Mouse (Mus musculus): ENCODE data around the gene Efemp2.
A peak's percentile ranks its signal among the peaks of the same experiment; 100 is the strongest.

Gene Efemp2

GRCm38 (mm10) chr19:5451766-5452165 is 22.0 kb upstream of the Efemp2 start:
- peak; percentile 86 for DNase-seq (ENCODE audit: low read depth, low spot score)

GRCm38 (mm10) chr19:5455037-5455436 is 18.7 kb upstream of the Efemp2 start:
- DNase-seq (ENCODE audit: low read depth, low spot score), result no peak

- DNase-seq (ENCODE audit: low read depth, low spot score), result no peak
Measured at GRCm38 (mm10) chr19:5455568-5455967, 18.2 kb upstream of the Efemp2 start.

GRCm38 (mm10) chr19:5456241-5456921 is 17.4 kb upstream of the Efemp2 start:
- DNase-seq (ENCODE audit: low read depth, low spot score), result peak; percentile 56

GRCm38 (mm10) chr19:5456922-5457745 is 16.6 kb upstream of the Efemp2 start:
- DNase-seq (ENCODE audit: low read depth, low spot score), result peak; percentile 97

GRCm38 (mm10) chr19:5457746-5458442 is 15.9 kb upstream of the Efemp2 start, which contains the start of gene Ccdc85b:
TSS of gene Ccdc85b (minus strand) at chr19:5457894.
- no peak for DNase-seq (ENCODE audit: low read depth, low spot score)

- DNase-seq (ENCODE audit: low read depth, low spot score), result peak; percentile 80
Measured at GRCm38 (mm10) chr19:5459019-5459418, 14.7 kb upstream of the Efemp2 start.

GRCm38 (mm10) chr19:5459896-5460295 is 13.9 kb upstream of the Efemp2 start:
- peak; percentile 43 for DNase-seq (ENCODE audit: low read depth, low spot score)

- peak; percentile 94 for DNase-seq (ENCODE audit: low read depth, low spot score)
Measured at GRCm38 (mm10) chr19:5460465-5460911, 13.3 kb upstream of the Efemp2 start, which contains the start of gene Fibp. TSS of gene Fibp (plus strand) at chr19:5460615.

- no peak for DNase-seq (ENCODE audit: low read depth, low spot score)
Measured at GRCm38 (mm10) chr19:5461411-5461810, 12.3 kb upstream of the Efemp2 start.

- no peak for DNase-seq (ENCODE audit: low read depth, low spot score)
Measured at GRCm38 (mm10) chr19:5463212-5463611, 10.5 kb upstream of the Efemp2 start.

- DNase-seq (ENCODE audit: low read depth, low spot score), result peak; percentile 59
Measured at GRCm38 (mm10) chr19:5463791-5464562, 9.8 kb upstream of the Efemp2 start.

- no peak for DNase-seq (ENCODE audit: low read depth, low spot score)
Measured at GRCm38 (mm10) chr19:5465037-5465436, 8.7 kb upstream of the Efemp2 start.

- peak; percentile 84 for DNase-seq (ENCODE audit: low read depth, low spot score)
Measured at GRCm38 (mm10) chr19:5466916-5467500, 6.7 kb upstream of the Efemp2 start.

- DNase-seq (ENCODE audit: low read depth, low spot score), result no peak
Measured at GRCm38 (mm10) chr19:5468374-5468773, 5.4 kb upstream of the Efemp2 start, which contains the start of gene Ctsw. TSS of gene Ctsw (minus strand) at chr19:5468507.

GRCm38 (mm10) chr19:5471846-5472245 is 1.9 kb upstream of the Efemp2 start:
- peak; percentile 77 for DNase-seq (ENCODE audit: low read depth, low spot score)

- peak; percentile 71 for DNase-seq (ENCODE audit: low read depth, low spot score)
Measured at GRCm38 (mm10) chr19:5472857-5473256, 897 bp upstream of the Efemp2 start.

GRCm38 (mm10) chr19:5474281-5475068 is 721 bp downstream of the Efemp2 start:
- peak; percentile 65 for DNase-seq (ENCODE audit: low read depth, low spot score)

GRCm38 (mm10) chr19:5475069-5475714 is 1.4 kb downstream of the Efemp2 start:
- DNase-seq (ENCODE audit: low read depth, low spot score), result peak; percentile 58

All from 3T3-L1 (cell line).